Mouse (Mus musculus) stomach, postnatal 0 days (tissue): ENCODE data around the gene Pbdc1. TPM values are rescaled to one million over a fixed set of nuclear protein-coding genes. Genes with fewer than 3 reads are reported as not detected.
"Not testable (repeated sequence)": the region's sequence is repeated elsewhere in the genome, so short reads cannot be mapped to it uniquely, and the experiment has no call there.

Experiments used
- ATAC-seq: fragments of 200-750 bp; cut with Nextera tagmentation; 2 replicates; pipeline ENCODE4 v1.8.0; 2017; ENCODE audit not compliant: low FRiP score, low TSS enrichment
- DNase-seq: peaks from one replicate; pipeline ENCODE4 v3.0.0-alpha.2; 2016; ENCODE audit warnings: low spot score
- H3K27ac ChIP-seq: fragments of 300-500 bp; sonication (generic); replicated peaks from 2 replicates; pipeline ENCODE4 v1.5.1; 2014; ENCODE audit warnings: mild to moderate bottlenecking, control low read depth
- H3K27me3 ChIP-seq: fragments of 300-500 bp; sonication (generic); 2 replicates; pipeline ENCODE4 v1.6.1; 2014; ENCODE audit warnings: low read length; ENCODE audit not compliant: control insufficient read depth, insufficient read depth
- H3K36me3 ChIP-seq: fragments of 300-500 bp; sonication (generic); 2 replicates; pipeline ENCODE4 v1.6.1; 2014; ENCODE audit warnings: low read length, mixed read lengths; ENCODE audit not compliant: control insufficient read depth, insufficient read depth
- H3K4me1 ChIP-seq: fragments of 300-500 bp; sonication (generic); replicated peaks from 2 replicates; pipeline ENCODE4 v1.6.1; 2014; ENCODE audit warnings: antibody characterized with exemption; ENCODE audit not compliant: control insufficient read depth, insufficient read depth
- H3K4me2 ChIP-seq: fragments of 300-500 bp; sonication (generic); replicated peaks from 2 replicates; pipeline ENCODE4 v1.6.1; 2014; ENCODE audit warnings: low read depth, mild to moderate bottlenecking, control low read depth, moderate library complexity
- H3K4me3 ChIP-seq: fragments of 300-500 bp; sonication (generic); 2 replicates; pipeline ENCODE4 v1.5.1; 2014; ENCODE audit warnings: low read depth, low read length, control low read depth
- H3K9ac ChIP-seq: fragments of 300-500 bp; sonication (generic); 2 replicates; pipeline ENCODE4 v1.6.1; 2014; ENCODE audit warnings: mild to moderate bottlenecking, low read length, control low read depth, mixed read lengths
- H3K9me3 ChIP-seq: fragments of 300-500 bp; sonication (generic); 2 replicates; pipeline ENCODE4 v1.6.1; 2016; ENCODE audit warnings: low read length; ENCODE audit not compliant: control insufficient read depth
- CTCF ChIP-seq: IDR thresholded peaks from 2 replicates; pipeline ENCODE4 v1.5.1; 2016; ENCODE audit warnings: antibody characterized with exemption, low read depth, mild to moderate bottlenecking, moderate library complexity
- EP300 ChIP-seq: optimal IDR thresholded peaks from 2 replicates; pipeline ENCODE3; 2016; ENCODE audit warnings: antibody characterized with exemption
- WGBS: fragments of 180-500 bp; shearing (Covaris S2); extraction: QIAGEN DNeasy Blood & Tissue Kit; methylation state at CpG from one replicate; pipeline ENCODE4 v1.1.7; 2014; 5-methylcytosine and 5-hydroxymethylcytosine counted together
- polyA plus RNA-seq: library from polyadenylated mRNA; unstranded; fragments of >200 nt; fragmentation: Nextera tagmentation; extraction: Ambion mirVana; gene quantifications from 2 replicates; pipeline ENCODE4 v1.2.1, GENCODE M21; 2015

The Pbdc1 gene
- polyA plus RNA-seq, 1 experiment from 2014 or later = 40.3 TPM

- no peak for DNase-seq
- no peak for ATAC-seq
- Histone ChIP-seq H3K4me2 (no peak overlapping the region), H3K4me3 (no peak overlapping the region), H3K27me3 (no peaks in the 10 kb centered on the region), H3K9me3 (no peaks in the 10 kb centered on the region), H3K27ac (no peak overlapping the region), H3K9ac (no peak overlapping the region), H3K36me3 (no peaks in the 10 kb centered on the region), H3K4me1 (no peaks in the 10 kb centered on the region)
- peak; percentile 56 for TF ChIP-seq CTCF
- no peak for TF ChIP-seq EP300
- WGBS = 17% methylated on average over 2 of the region's 3 CpGs
These were observed 45.3 kb downstream of the Pbdc1 start for GRCm38 (mm10) chrX:105124903-105125302.

- no peak overlapping the region for H3K9ac ChIP-seq
- 45% methylated on average over 13 of the region's 26 CpGs for WGBS
- ATAC-seq (no peak), DNase-seq (no peak)
- H3K27ac ChIP-seq = no peak overlapping the region
- no peak overlapping the region for H3K4me3 ChIP-seq
- H3K4me1 ChIP-seq = no peaks in the 10 kb centered on the region
- no peaks in the 10 kb centered on the region for H3K9me3 ChIP-seq
- H3K27me3 ChIP-seq = no peaks in the 10 kb centered on the region
- H3K36me3 ChIP-seq = no peaks in the 10 kb centered on the region
- H3K4me2 ChIP-seq = no peak overlapping the region
- TF ChIP-seq CTCF (no peak), EP300 (no peak)
These were observed 72.4 kb downstream of the Pbdc1 start for GRCm38 (mm10) chrX:105151872-105152461.

- not testable (repeated sequence) for DNase-seq, H3K4me2 ChIP-seq, H3K36me3 ChIP-seq, H3K4me3 ChIP-seq, H3K27me3 ChIP-seq, ATAC-seq, H3K27ac ChIP-seq, H3K9me3 ChIP-seq, H3K9ac ChIP-seq, H3K4me1 ChIP-seq
- 80% methylated on average over 6 of the region's 6 CpGs for WGBS
These were observed 85.5 kb downstream of the Pbdc1 start for GRCm38 (mm10) chrX:105165007-105165406.

Other genes with a start within 250 kb of the Pbdc1 start
- gene Magee2, start 222.5 kb upstream of the Pbdc1 start, polyA plus RNA-seq = 0.68 and 0.82 TPM in 2 replicates
- gene Magee1, start 40.6 kb downstream of the Pbdc1 start, polyA plus RNA-seq = 9.5 and 10.3 TPM in 2 replicates